Mouse (Mus musculus) heart, postnatal 14 days (tissue): ENCODE measurements at regions not wholly inside any gene's neighbourhood (a gene's known extent, or its start where the extent isn't known, plus 50 kb on each side); places are given as distances from the start of the nearest gene placed in this dataset.
"Not testable (repeated sequence)": the region's sequence is repeated elsewhere in the genome, so short reads cannot be mapped to it uniquely, and the experiment has no call there.

ENCODE experiments used
- DNase-seq, 2 experiments: peaks; one replicate each; pipeline ENCODE4 v3.0.0; 2021 to 2022
- intact Hi-C: fragments of 180-260 bp; cut with DNase I; formaldehyde crosslinking; loops from one replicate; pipeline ENCODE4 v1.15.1; 2025

- no peak for DNase-seq
- intact Hi-C loops: loop anchor here (5.0 kb wide), 1 partner anchor 39 kb away; no protein-coding TSS in a partner anchor
These were observed 71.1 kb upstream of the Ezr start for GRCm38 (mm10) chr17:6853641-6854040.

- intact Hi-C loops: loop anchor here (5.0 kb wide), 1 partner anchor 40 kb away; no protein-coding TSS in a partner anchor
- DNase-seq: no peak
These were observed 69.8 kb upstream of the Ezr start for GRCm38 (mm10) chr17:6852177-6852947.

- DNase-seq: no peak
- intact Hi-C loops: loop anchor here (5.0 kb wide), 1 partner anchor 42 kb away; no protein-coding TSS in a partner anchor
These were observed 67.9 kb upstream of the Ezr start for GRCm38 (mm10) chr17:6850513-6850912.

- DNase-seq, intact Hi-C loops: not testable (repeated sequence)
These were observed 59.3 kb upstream of the Ezr start for GRCm38 (mm10) chr17:6841781-6842465.

GRCm38 (mm10) chr17:6835333-6835916 is 52.8 kb upstream of the Ezr start:
- intact Hi-C loops: no loop called here
- DNase-seq: peak; percentile 44 to 47
